Mouse (Mus musculus): Measurements from ENCODE around the gene Ager. TPM values are rescaled to one million over a fixed set of nuclear protein-coding genes. Genes with fewer than 3 reads are reported as not detected.

Ager gene
- polyA plus RNA-seq, 1 experiment from 2014 or later, result 2.4 TPM

DNA sequence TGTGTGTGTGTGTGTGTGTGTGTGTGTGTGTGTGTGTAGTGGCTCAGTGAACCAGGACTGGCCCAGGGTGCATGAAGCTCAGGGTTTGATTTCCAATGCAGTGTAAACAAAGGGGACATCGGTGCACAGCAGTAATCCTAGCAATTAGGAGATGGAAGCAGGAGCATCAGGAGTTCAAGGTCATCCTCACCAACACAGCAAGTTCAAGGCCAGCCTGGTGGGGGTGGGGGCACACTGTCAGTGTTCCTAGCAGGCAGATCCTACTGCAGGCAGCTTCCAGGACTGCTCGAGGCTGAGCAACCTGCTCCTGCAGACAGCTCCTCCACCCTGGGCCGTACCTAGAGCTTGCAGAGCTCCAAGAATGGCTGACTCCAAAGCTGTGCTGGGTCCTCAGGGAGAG lies 35.1 kb upstream of the Ager start:
- no peak overlapping the region for H3K4me3 ChIP-seq (ENCODE audit: low read length)
- no peak for ATAC-seq
- 55% methylated on average over 3 of the region's 3 CpGs for whole genome bisulfite sequencing
- no peaks in the 10 kb centered on the region for H3K9me3 ChIP-seq (ENCODE audit: control insufficient read depth, low read length)
- H3K4me1 ChIP-seq (ENCODE audit: control insufficient read depth, insufficient read depth, low read length), result peaks cover 9% of the 10 kb centered on the region
- no peaks in the 10 kb centered on the region for H3K27me3 ChIP-seq (replicated peaks; ENCODE audit: control insufficient read depth, insufficient read depth, low read length)
- no peaks in the 10 kb centered on the region for H3K36me3 ChIP-seq (ENCODE audit: control insufficient read depth, insufficient read depth, low read length)
- H3K27ac ChIP-seq (ENCODE audit: low read length), result no peak overlapping the region
- H3K4me2 ChIP-seq (ENCODE audit: low read depth, low read length), result no peak overlapping the region
- H3K9ac ChIP-seq (ENCODE audit: low read depth, low read length), result no peak overlapping the region

DNA sequence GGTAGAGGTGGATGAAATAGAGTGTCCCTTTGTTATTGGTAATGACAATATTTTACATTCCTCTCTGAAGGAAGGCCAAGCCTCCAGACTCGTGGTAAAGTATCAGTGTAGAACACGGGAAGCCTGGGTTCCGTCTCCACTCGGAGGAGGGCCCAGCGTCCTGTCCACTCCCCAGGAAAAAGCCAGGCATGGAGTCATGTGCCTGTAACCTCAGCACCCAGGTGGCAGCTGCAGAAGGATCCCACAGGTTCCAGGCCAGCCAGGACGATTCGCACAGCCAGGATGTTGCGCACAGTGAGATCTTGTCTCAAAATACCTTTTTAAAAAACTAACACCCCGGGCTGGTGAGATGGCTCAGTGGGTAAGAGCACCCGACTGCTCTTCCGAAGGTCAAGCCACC lies 34.3 kb upstream of the Ager start:
- no peak overlapping the region for H3K4me3 ChIP-seq (ENCODE audit: low read length)
- ATAC-seq, result no peak
- H3K9me3 ChIP-seq (ENCODE audit: control insufficient read depth, low read length), result no peaks in the 10 kb centered on the region
- H3K4me2 ChIP-seq (ENCODE audit: low read depth, low read length), result no peak overlapping the region
- no peaks in the 10 kb centered on the region for H3K27me3 ChIP-seq (replicated peaks; ENCODE audit: control insufficient read depth, insufficient read depth, low read length)
- H3K27ac ChIP-seq (ENCODE audit: low read length), result no peak overlapping the region
- H3K9ac ChIP-seq (ENCODE audit: low read depth, low read length), result 0 out of 2 replicates have a peak overlapping the region, but pooled peaks have one; percentile 29
- H3K4me1 ChIP-seq (ENCODE audit: control insufficient read depth, insufficient read depth, low read length), result peaks cover 9% of the 10 kb centered on the region
- 73% methylated on average over 11 of the region's 11 CpGs for WGBS
- no peaks in the 10 kb centered on the region for H3K36me3 ChIP-seq (ENCODE audit: control insufficient read depth, insufficient read depth, low read length)

DNA sequence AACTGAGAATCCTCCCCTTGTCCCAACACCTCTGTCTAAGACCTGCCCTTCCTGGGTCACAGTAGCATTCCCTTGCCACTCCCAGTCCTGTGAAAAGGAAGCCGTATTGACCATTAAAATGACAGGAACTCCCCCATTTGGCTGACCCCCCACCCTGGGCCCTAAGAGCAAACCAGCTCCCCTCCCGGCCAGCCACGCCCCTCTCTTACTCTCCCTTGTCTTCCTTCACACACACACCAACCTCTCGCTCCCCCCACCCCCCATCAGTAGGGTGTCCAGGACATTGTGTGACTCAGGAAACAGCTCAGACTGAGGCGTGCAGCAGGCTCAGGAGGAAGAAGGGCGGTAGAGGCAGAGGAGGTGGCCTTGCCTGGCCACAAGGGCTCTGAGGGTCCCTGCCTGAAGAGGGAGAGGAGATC lies 33.6 kb upstream of the Ager start, which contains the start of gene Notch4:
Notch4 (plus strand) TSS at position 266 of the 419 bp plus-strand sequence.
- Histone ChIP-seq H3K4me1 (ENCODE audit: control insufficient read depth, insufficient read depth, low read length) (peaks cover 9% of the 10 kb centered on the region), H3K9me3 (ENCODE audit: control insufficient read depth, low read length) (no peaks in the 10 kb centered on the region), H3K4me2 (ENCODE audit: low read depth, low read length) (peak within 1 kb of the TSS; percentile 34), H3K36me3 (ENCODE audit: control insufficient read depth, insufficient read depth, low read length) (no peaks in the 10 kb centered on the region), H3K27me3 (replicated peaks; ENCODE audit: control insufficient read depth, insufficient read depth, low read length) (no peaks in the 10 kb centered on the region), H3K4me3 (ENCODE audit: low read length) (peak within 1 kb of the TSS; percentile 16; the same call in 1 of the 2 replicates), H3K9ac (ENCODE audit: low read depth, low read length) (peak within 1 kb of the TSS; percentile 46), H3K27ac (ENCODE audit: low read length) (peak within 1 kb of the TSS; percentile 65)
- peak; percentile 68 for ATAC-seq
- WGBS, result 8% methylated on average over 6 of the region's 6 CpGs

DNA sequence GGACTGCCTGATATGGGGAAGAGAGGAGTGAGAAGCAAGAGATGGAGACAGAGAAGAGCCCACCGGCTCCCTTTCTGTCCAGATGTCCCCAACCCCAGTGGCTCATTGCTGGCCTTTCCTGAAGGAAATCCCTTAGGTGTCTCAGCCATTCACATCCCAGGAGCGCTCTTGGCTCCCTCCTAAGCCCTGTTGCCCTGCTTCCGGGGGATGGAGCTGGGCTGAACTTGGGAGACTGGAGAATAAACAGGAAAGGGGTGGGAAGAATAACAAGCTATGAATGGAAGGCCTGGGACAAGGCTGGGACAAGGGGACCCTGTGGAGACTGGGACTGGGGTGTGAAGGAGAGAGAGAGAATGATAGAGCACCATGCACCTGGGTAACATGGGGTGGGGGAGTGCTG lies 32.9 kb upstream of the Ager start:
- H3K27me3 ChIP-seq (replicated peaks; ENCODE audit: control insufficient read depth, insufficient read depth, low read length), result no peaks in the 10 kb centered on the region
- 39% methylated on average over 3 of the region's 3 CpGs for WGBS
- H3K9me3 ChIP-seq (ENCODE audit: control insufficient read depth, low read length), result no peaks in the 10 kb centered on the region
- H3K4me1 ChIP-seq (ENCODE audit: control insufficient read depth, insufficient read depth, low read length), result peaks cover 6% of the 10 kb centered on the region
- peak; percentile 22; the same call in 1 of the 2 replicates for ATAC-seq
- peak overlapping the region; percentile 16; the same call in 1 of the 2 replicates for H3K4me3 ChIP-seq (ENCODE audit: low read length)
- peak overlapping the region; percentile 65 for H3K27ac ChIP-seq (ENCODE audit: low read length)
- peak overlapping the region; percentile 46; the same call in 1 of the 2 replicates for H3K9ac ChIP-seq (ENCODE audit: low read depth, low read length)
- H3K4me2 ChIP-seq (ENCODE audit: low read depth, low read length), result peak overlapping the region; percentile 34
- no peaks in the 10 kb centered on the region for H3K36me3 ChIP-seq (ENCODE audit: control insufficient read depth, insufficient read depth, low read length)

DNA sequence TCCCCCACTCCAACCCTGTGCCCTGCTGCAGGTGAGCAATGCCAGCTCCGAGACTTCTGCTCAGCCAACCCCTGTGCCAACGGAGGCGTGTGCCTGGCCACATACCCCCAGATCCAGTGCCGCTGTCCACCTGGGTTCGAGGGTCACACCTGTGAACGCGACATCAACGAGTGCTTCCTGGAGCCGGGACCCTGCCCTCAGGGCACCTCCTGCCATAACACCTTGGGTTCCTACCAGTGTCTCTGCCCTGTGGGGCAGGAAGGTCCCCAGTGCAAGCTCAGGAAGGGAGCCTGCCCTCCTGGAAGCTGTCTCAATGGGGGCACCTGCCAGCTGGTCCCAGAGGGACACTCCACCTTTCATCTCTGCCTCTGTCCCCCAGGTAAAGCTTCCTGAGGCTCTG lies 30.4 kb upstream of the Ager start:
- Histone ChIP-seq H3K36me3 (ENCODE audit: control insufficient read depth, insufficient read depth, low read length) (no peaks in the 10 kb centered on the region), H3K27me3 (replicated peaks; ENCODE audit: control insufficient read depth, insufficient read depth, low read length) (no peaks in the 10 kb centered on the region), H3K9me3 (ENCODE audit: control insufficient read depth, low read length) (no peaks in the 10 kb centered on the region), H3K27ac (ENCODE audit: low read length) (no peak overlapping the region), H3K4me3 (ENCODE audit: low read length) (no peak overlapping the region), H3K4me2 (ENCODE audit: low read depth, low read length) (no peak overlapping the region), H3K9ac (ENCODE audit: low read depth, low read length) (no peak overlapping the region), H3K4me1 (ENCODE audit: control insufficient read depth, insufficient read depth, low read length) (peaks cover 6% of the 10 kb centered on the region)
- WGBS, result 49% methylated on average over 9 of the region's 9 CpGs
- ATAC-seq, result no peak

DNA sequence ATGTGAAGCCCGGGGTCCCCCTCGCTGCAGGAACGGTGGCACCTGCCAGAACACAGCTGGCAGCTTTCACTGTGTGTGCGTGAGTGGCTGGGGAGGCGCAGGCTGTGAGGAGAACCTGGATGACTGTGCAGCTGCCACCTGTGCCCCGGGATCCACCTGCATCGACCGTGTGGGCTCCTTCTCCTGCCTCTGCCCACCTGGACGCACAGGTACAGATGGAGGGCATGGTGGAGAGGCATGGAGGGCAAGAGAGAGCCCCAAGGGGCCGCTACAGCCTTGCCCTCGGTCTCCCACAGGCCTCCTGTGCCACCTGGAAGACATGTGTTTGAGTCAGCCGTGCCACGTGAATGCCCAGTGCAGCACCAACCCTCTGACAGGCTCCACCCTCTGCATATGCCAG lies 29.2 kb upstream of the Ager start:
- no peak overlapping the region; the same call in 1 of the 2 replicates for H3K9ac ChIP-seq (ENCODE audit: low read depth, low read length)
- 75% methylated on average over 13 of the region's 13 CpGs for WGBS
- H3K4me1 ChIP-seq (ENCODE audit: control insufficient read depth, insufficient read depth, low read length), result peaks cover 9% of the 10 kb centered on the region
- no peak overlapping the region for H3K4me2 ChIP-seq (ENCODE audit: low read depth, low read length)
- H3K4me3 ChIP-seq (ENCODE audit: low read length), result no peak overlapping the region
- no peaks in the 10 kb centered on the region for H3K36me3 ChIP-seq (ENCODE audit: control insufficient read depth, insufficient read depth, low read length)
- H3K27me3 ChIP-seq (replicated peaks; ENCODE audit: control insufficient read depth, insufficient read depth, low read length), result no peaks in the 10 kb centered on the region
- no peaks in the 10 kb centered on the region for H3K9me3 ChIP-seq (ENCODE audit: control insufficient read depth, low read length)
- no peak for ATAC-seq
- H3K27ac ChIP-seq (ENCODE audit: low read length), result no peak overlapping the region

DNA sequence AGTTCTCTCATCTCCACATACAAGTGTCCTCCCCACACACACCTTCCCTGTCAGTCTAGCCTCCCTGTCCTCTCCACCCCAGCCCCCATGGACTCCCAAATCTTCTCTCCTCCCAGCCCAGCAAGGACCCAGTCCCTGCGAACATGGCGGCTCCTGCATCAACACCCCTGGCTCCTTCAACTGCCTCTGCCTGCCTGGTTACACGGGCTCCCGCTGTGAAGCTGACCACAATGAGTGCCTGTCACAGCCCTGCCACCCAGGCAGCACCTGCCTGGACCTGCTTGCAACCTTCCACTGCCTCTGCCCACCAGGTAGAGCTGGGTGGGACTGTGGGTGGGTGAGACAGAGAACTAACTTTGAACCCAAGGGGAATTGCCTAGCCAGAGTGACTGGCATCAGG lies 27.7 kb upstream of the Ager start:
- H3K27ac ChIP-seq (ENCODE audit: low read length), result no peak overlapping the region
- H3K9ac ChIP-seq (ENCODE audit: low read depth, low read length), result no peak overlapping the region
- no peak for ATAC-seq
- H3K36me3 ChIP-seq (ENCODE audit: control insufficient read depth, insufficient read depth, low read length), result no peaks in the 10 kb centered on the region
- 0 out of 2 replicates have a peak, but pooled peaks cover 4% of the 10 kb centered on the region for H3K4me1 ChIP-seq (ENCODE audit: control insufficient read depth, insufficient read depth, low read length)
- no peak overlapping the region for H3K4me3 ChIP-seq (ENCODE audit: low read length)
- no peaks in the 10 kb centered on the region for H3K27me3 ChIP-seq (replicated peaks; ENCODE audit: control insufficient read depth, insufficient read depth, low read length)
- WGBS, result 77% methylated on average over 4 of the region's 4 CpGs
- no peak overlapping the region for H3K4me2 ChIP-seq (ENCODE audit: low read depth, low read length)
- no peaks in the 10 kb centered on the region for H3K9me3 ChIP-seq (ENCODE audit: control insufficient read depth, low read length)

DNA sequence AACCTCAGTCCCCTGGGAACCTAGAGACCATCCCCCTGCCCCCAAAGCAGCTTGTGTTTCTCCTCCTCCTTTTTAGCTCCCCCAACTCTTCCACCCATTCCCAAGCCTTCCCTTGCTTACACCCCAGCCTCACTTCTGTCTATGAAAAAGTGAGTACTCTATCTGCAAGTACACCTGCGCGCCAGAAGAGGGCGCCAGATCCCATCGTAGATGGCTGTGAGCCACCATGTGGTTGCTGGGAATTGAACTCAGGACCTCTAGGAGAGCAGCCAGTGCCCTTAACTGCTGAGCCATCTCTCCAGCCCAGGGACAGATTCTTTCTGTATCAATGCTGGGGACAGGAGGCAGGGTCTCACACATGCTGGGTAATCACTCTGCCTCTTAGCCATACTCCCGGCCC lies 25.8 kb upstream of the Ager start:
- Histone ChIP-seq H3K4me3 (ENCODE audit: low read length) (no peak overlapping the region), H3K36me3 (ENCODE audit: control insufficient read depth, insufficient read depth, low read length) (no peaks in the 10 kb centered on the region), H3K9ac (ENCODE audit: low read depth, low read length) (no peak overlapping the region), H3K4me2 (ENCODE audit: low read depth, low read length) (no peak overlapping the region), H3K27ac (ENCODE audit: low read length) (no peak overlapping the region), H3K4me1 (ENCODE audit: control insufficient read depth, insufficient read depth, low read length) (0 out of 2 replicates have a peak, but pooled peaks cover 4% of the 10 kb centered on the region), H3K27me3 (replicated peaks; ENCODE audit: control insufficient read depth, insufficient read depth, low read length) (no peaks in the 10 kb centered on the region), H3K9me3 (ENCODE audit: control insufficient read depth, low read length) (no peaks in the 10 kb centered on the region)
- 21% methylated on average over 5 of the region's 5 CpGs for WGBS
- no peak for ATAC-seq

DNA sequence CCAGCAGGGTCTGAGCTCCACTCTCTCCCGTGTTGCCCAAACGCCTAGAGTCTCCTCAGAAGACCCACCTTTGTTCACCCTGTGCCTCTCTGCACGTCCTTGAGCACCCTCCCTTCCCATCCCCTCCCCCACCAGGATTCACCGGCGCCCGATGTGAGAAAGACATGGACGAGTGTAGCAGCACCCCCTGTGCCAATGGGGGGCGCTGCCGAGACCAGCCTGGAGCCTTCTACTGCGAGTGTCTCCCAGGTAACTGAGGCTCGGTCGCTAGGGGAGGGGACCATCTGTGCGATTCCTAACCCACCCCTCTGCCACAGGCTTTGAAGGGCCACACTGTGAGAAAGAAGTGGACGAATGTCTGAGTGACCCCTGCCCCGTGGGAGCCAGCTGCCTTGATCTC lies 25.3 kb upstream of the Ager start:
- ATAC-seq, result no peak
- H3K4me2 ChIP-seq (ENCODE audit: low read depth, low read length), result no peak overlapping the region
- H3K27ac ChIP-seq (ENCODE audit: low read length), result no peak overlapping the region
- 16% methylated on average over 15 of the region's 15 CpGs for WGBS
- H3K4me1 ChIP-seq (ENCODE audit: control insufficient read depth, insufficient read depth, low read length), result 0 out of 2 replicates have a peak, but pooled peaks cover 4% of the 10 kb centered on the region
- no peak overlapping the region for H3K4me3 ChIP-seq (ENCODE audit: low read length)
- no peaks in the 10 kb centered on the region for H3K27me3 ChIP-seq (replicated peaks; ENCODE audit: control insufficient read depth, insufficient read depth, low read length)
- H3K9me3 ChIP-seq (ENCODE audit: control insufficient read depth, low read length), result no peaks in the 10 kb centered on the region
- no peaks in the 10 kb centered on the region for H3K36me3 ChIP-seq (ENCODE audit: control insufficient read depth, insufficient read depth, low read length)
- no peak overlapping the region for H3K9ac ChIP-seq (ENCODE audit: low read depth, low read length)

DNA sequence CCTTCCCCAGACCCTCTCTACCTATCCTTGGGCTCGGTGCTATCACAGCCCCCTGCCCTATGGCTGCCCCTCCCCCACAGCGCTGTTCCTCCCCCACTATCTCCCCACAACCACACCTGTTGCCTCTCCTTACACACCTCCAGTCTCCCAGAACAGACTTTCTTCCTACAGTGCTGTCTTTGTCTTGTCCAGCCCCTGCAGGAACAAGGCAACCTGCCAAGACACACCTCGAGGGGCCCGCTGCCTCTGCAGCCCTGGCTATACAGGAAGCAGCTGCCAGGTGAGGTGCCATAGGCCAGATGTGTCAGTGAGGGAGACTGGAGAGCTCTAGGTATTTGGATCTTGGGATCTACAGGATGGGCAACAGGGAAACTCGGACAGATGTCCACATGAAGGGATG lies 21.1 kb upstream of the Ager start:
- 50% methylated on average over 5 of the region's 5 CpGs for WGBS
- H3K4me3 ChIP-seq (ENCODE audit: low read length), result no peak overlapping the region
- peak; percentile 88 for ATAC-seq

More for the DNA sequence above, 21.1 kb upstream of the Ager start:
- Histone ChIP-seq H3K9me3 (ENCODE audit: control insufficient read depth, low read length) (no peaks in the 10 kb centered on the region), H3K4me2 (ENCODE audit: low read depth, low read length) (no peak overlapping the region), H3K27ac (ENCODE audit: low read length) (peak overlapping the region; percentile 58; the same call in 1 of the 2 replicates), H3K27me3 (replicated peaks; ENCODE audit: control insufficient read depth, insufficient read depth, low read length) (no peaks in the 10 kb centered on the region), H3K36me3 (ENCODE audit: control insufficient read depth, insufficient read depth, low read length) (no peaks in the 10 kb centered on the region), H3K9ac (ENCODE audit: low read depth, low read length) (no peak overlapping the region), H3K4me1 (ENCODE audit: control insufficient read depth, insufficient read depth, low read length) (0 out of 2 replicates have a peak, but pooled peaks cover 4% of the 10 kb centered on the region)
